Mouse (Mus musculus) erythroblast, embryonic 14.5 days (primary cell): ENCODE results near the gene Poc5. TPM values are rescaled to one million over a fixed set of nuclear protein-coding genes. Genes with fewer than 3 reads are reported as not detected.

Experiments
- H3K27me3 ChIP-seq: 2 replicates; pipeline ENCODE4 v1.6.1; 2012; ENCODE audit warnings: inconsistent platforms; ENCODE audit not compliant: control insufficient read depth
- H3K36me3 ChIP-seq: 2 replicates; pipeline ENCODE4 v1.6.1; 2012; ENCODE audit warnings: mild to moderate bottlenecking, inconsistent platforms; ENCODE audit not compliant: control insufficient read depth
- H3K4me1 ChIP-seq: 2 replicates; pipeline ENCODE4 v1.6.1; 2012; ENCODE audit warnings: inconsistent platforms; ENCODE audit not compliant: control insufficient read depth
- H3K4me3 ChIP-seq: replicated peaks from 2 replicates; pipeline ENCODE3; 2012; ENCODE audit warnings: moderate library complexity, mild to moderate bottlenecking, inconsistent platforms
- H3K9me3 ChIP-seq: 2 replicates; pipeline ENCODE4 v1.6.1; 2012; ENCODE audit warnings: low read length, inconsistent platforms, mixed read lengths; ENCODE audit not compliant: control insufficient read depth
- GATA1 ChIP-seq: IDR thresholded peaks from 2 replicates; pipeline ENCODE4 v1.6.1; 2012; ENCODE audit warnings: low read length, inconsistent platforms, mixed read lengths
- TAL1 ChIP-seq: IDR thresholded peaks from 3 replicates; pipeline ENCODE4 v1.6.1; 2012; ENCODE audit warnings: low read length, inconsistent platforms, mixed read lengths
- polyA plus RNA-seq: library from polyadenylated mRNA; stranded (reverse); fragments of >175 nt; gene quantifications from 2 replicates; pipeline ENCODE4 v1.2.3, GENCODE M21; 2012

Gene Poc5
- polyA plus RNA-seq, 1 experiment, result 0.95 TPM

- no peak overlapping the region for H3K4me3 ChIP-seq
- no peaks in the 10 kb centered on the region for H3K27me3 ChIP-seq
- no peaks in the 10 kb centered on the region for H3K9me3 ChIP-seq
- TF ChIP-seq GATA1 (no peak), TAL1 (no peak)
- H3K36me3 ChIP-seq, result no peaks in the 10 kb centered on the region
- H3K4me1 ChIP-seq, result no peaks in the 10 kb centered on the region
These were observed 77.2 kb downstream of the Poc5 start for GRCm38 (mm10) chr13:96465315-96465714.

Other genes with a start within 250 kb of the Poc5 start
- 0.02 TPM in 1 of 2 replicates, not detected in the other for gene Ankdd1b, start 82.9 kb downstream of the Poc5 start, polyA plus RNA-seq
- gene Gm17622, start 102.4 kb downstream of the Poc5 start, polyA plus RNA-seq, result not detected in 2 replicates
- 0.03 and 0.06 TPM in 2 replicates for gene Polk, start 154.3 kb downstream of the Poc5 start, polyA plus RNA-seq
- 0.54 and 0.74 TPM in 2 replicates for gene Col4a3bp, start 154.3 kb downstream of the Poc5 start, polyA plus RNA-seq